Mouse (Mus musculus): Measurements from ENCODE around the gene Commd6.

Commd6 gene

DNA sequence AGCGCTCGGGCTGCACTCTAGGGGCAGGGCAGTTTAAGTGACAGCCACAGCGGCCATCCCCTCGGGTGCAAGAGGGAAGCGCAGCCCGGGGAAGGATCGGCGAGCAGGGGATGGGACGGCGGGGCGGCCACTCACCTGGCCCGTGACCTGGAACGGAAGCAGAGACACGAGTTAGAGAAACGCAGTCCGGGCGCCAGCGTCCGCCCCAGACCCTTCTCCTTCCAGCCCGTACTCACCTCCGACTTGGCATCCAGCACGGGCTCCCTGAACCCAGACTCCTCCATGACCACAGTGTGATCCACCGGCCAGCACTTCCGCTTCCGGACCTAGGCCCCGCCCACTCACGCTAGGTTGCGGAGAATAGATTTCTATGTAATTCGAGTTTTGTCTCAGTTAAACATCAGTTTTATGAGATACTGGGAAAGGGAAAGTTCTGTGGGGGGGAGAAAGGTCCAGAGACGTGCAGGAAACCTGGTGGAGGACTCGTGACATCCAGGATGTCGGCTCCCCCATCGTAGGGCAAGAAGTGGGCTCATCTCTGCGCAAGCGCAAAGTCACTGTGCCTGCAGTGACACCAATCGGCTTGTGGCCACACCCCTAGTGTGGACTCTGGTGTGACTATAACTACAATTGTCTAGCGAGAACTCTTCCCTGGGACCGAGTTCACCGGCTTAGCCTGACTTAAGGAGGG, at the start of gene Commd6:
TSS of gene Commd6 (minus strand) at position 534 of the 691 bp plus-strand sequence.
- peak; percentile 87 for DNase-seq (ENCODE audit: low spot score)

GRCm38 (mm10) chr14:101688406-101688805, 47.9 kb upstream of the Commd6 start:
- DNase-seq (ENCODE audit: low spot score), result no peak

GRCm38 (mm10) chr14:101687696-101688095, 47.2 kb upstream of the Commd6 start:
- no peak for DNase-seq (ENCODE audit: low spot score)

GRCm38 (mm10) chr14:101672226-101672625, 31.7 kb upstream of the Commd6 start:
- no peak for DNase-seq (ENCODE audit: low spot score)

DNA sequence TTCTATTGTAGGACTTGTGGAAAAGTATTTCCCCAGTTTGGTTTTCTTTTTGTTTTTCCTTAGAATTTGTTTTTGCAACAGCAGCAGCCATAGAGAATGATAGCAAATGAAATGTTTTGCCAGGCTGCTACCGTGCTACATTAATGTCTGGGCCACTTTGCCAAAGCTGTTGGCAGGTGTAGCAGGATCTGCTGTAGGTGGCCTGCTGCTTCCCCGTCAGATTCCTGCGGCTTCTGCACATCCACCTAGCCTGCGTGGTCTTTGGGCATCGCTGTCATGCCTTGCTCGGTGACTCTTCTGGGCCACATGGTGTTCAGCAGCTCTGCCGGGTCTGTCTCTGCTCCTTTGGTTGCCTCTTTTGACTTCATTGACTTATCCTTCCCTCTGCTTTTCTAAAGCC, 28.1 kb upstream of the Commd6 start:
- DNase-seq (ENCODE audit: low spot score), result no peak

- no peak for DNase-seq (ENCODE audit: low spot score)
Observed at GRCm38 (mm10) chr14:101666536-101666935, 26.1 kb upstream of the Commd6 start.

DNA sequence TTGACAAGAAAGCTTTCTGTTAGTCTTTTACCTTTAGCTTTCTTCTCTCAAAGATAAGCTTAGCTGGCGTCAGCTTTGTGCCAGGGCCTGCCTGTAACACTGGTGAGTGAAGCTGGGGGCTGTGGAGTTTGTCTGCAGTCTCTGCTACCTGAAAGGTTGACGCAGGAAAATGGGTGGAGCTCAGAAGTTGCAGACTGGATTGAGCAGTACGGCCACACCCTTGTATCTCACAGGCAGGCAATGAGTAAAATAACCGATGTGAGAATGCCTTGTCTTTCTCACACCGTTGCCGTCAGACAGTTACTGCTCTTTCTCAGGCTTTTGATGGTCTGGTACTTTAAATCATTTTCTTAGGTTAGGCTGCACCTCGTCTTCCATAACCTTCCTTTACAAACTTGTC, 25.6 kb upstream of the Commd6 start:
- DNase-seq (ENCODE audit: low spot score), result no peak

DNA sequence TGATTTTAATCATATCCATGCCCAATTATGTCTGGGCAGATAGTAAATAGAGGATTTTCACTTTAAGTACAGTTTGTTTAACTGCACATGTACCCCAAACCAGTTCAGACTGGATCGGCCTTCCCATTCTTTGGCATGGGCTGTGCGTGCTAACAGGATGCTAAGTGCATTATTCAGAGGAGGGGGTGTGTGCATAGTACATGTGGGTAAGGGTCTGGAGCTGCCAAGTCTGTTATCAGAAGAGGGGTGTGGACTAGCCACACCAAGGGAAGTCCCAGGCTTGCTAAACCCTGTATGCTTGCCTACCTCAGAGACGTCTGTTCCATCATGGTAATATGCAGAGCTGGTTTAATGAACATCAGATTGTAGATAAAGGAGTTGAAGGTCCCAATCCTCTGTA, 23.8 kb upstream of the Commd6 start:
- DNase-seq (ENCODE audit: low spot score), result no peak

GRCm38 (mm10) chr14:101661654-101662412, 21.3 kb upstream of the Commd6 start:
- no peak for DNase-seq (ENCODE audit: low spot score)

DNA sequence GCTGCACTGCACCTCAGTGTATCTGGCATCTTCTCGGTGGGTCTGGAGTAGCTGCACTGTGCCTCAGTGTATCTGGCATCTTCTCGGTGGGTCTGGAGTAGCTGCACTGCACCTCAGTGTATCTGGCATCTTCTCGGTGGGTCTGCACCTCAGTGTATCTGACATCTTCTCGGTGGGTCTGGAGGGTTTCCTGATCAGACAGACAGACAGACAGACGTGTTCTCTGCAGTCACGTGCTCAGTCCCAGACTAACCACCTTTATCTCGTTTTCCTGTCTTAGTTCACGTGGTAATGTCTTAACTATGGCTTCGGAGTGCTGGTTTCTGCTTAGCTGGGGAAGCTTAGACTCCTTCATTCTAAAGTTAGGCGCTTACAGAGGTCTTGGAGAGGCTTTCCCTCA, 15.8 kb upstream of the Commd6 start:
- DNase-seq (ENCODE audit: low spot score), result no peak

GRCm38 (mm10) chr14:101654526-101654909, 14.0 kb upstream of the Commd6 start:
- no peak for DNase-seq (ENCODE audit: low spot score)

GRCm38 (mm10) chr14:101653581-101654525, 13.4 kb upstream of the Commd6 start, which contains the start of gene Uchl3:
Gene Uchl3, plus strand, starts transcription at chr14:101653967.
- peak; percentile 94 for DNase-seq (ENCODE audit: low spot score)

GRCm38 (mm10) chr14:101652571-101652970, 12.1 kb upstream of the Commd6 start:
- DNase-seq (ENCODE audit: low spot score), result no peak

- no peak for DNase-seq (ENCODE audit: low spot score)
Observed at GRCm38 (mm10) chr14:101650551-101650950, 10.1 kb upstream of the Commd6 start.

- DNase-seq (ENCODE audit: low spot score), result no peak
Observed at GRCm38 (mm10) chr14:101644948-101645347, 4.5 kb upstream of the Commd6 start.

DNA sequence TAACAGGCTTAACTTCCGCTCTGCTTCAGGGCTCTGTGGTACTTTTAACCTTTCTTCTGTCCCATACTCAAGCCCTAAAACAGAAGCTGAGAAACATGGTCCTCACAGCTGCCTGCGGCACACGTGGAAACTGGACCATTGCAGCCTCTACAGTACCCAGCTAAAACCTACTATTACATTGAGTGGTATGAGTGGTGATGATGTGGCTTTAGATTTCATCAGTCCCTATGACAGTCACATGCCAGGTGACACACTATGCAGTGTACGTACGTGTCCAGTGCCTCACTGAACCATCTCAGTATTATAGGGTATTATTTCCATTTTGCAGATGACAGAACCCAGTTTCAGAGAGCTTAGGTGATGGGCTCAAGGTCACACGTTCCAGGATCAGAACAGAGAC, 3.1 kb downstream of the Commd6 start:
- DNase-seq (ENCODE audit: low spot score), result no peak

GRCm38 (mm10) chr14:101635765-101636164, 4.7 kb downstream of the Commd6 start:
- DNase-seq (ENCODE audit: low spot score), result no peak

- DNase-seq (ENCODE audit: low spot score), result no peak
Observed at GRCm38 (mm10) chr14:101630548-101630947, 9.9 kb downstream of the Commd6 start.

- no peak for DNase-seq (ENCODE audit: low spot score)
Observed at GRCm38 (mm10) chr14:101617680-101618079, 22.8 kb downstream of the Commd6 start.

- DNase-seq (ENCODE audit: low spot score), result no peak
Observed at GRCm38 (mm10) chr14:101616178-101616577, 24.3 kb downstream of the Commd6 start.

GRCm38 (mm10) chr14:101613206-101613605, 27.3 kb downstream of the Commd6 start:
- DNase-seq (ENCODE audit: low spot score), result no peak

GRCm38 (mm10) chr14:101610701-101611100, 29.8 kb downstream of the Commd6 start:
- DNase-seq (ENCODE audit: low spot score), result no peak
